Mouse (Mus musculus): ENCODE measurements around the gene Spred3. TPM values are rescaled to one million over a fixed set of nuclear protein-coding genes. Genes with fewer than 3 reads are reported as not detected.
"Not testable (repeated sequence)": the region's sequence is repeated elsewhere in the genome, so short reads cannot be mapped to it uniquely, and the experiment has no call there.

The Spred3 gene
- 0.58 and 0.98 TPM in 2 replicates for total RNA-seq (2017)

DNA sequence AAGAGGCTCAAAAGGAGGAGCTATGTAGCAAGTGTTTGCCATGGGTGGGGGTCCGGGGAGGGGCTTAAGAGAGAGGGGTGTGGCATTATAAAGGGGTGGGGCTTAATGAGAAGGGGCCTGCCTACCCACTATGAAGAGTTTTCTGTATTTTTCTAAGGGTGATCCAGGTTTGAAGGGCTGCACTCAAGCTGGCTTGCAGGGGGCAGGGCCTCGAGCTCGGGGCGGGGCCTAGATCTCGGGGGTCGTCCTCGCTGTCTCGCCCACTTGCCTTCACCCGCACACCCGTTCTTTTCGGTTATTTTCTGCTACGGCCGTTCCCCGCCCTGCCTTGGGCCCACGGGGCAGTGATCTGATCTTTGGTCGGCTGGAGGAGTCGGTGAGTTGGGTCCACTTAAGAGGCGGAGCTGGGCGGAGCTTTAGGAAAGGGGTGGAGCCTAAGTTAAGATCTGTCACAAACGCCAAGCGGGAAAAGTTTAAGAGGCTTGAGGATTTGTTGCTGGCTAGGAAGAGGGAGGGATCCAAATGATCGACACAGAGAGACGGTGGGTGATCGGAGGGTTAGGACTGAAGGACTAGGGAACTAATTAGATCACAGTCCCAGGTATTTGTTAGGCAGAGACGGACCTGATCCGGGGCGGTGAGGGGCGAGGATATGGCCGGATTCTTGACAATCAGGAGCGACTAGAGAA is at the start of gene Spred3, which contains the start of gene Ggn:
Gene Spred3 (minus strand): TSS at position 346 of the 689 bp plus-strand sequence.
Gene Ggn (plus strand): TSS at position 145 of the 689 bp plus-strand sequence.
- ATAC-seq (ENCODE audit: extremely low read depth, insufficient number of reproducible peaks, low FRiP score, poor library complexity, severe bottlenecking), result peak; percentile 21; the same call in 1 of the 2 replicates

- no peak for ATAC-seq (ENCODE audit: extremely low read depth, insufficient number of reproducible peaks, low FRiP score, poor library complexity, severe bottlenecking)
Observed at GRCm38 (mm10) chr7:29214846-29215245, 44.6 kb upstream of the Spred3 start.

- no peak for ATAC-seq (ENCODE audit: extremely low read depth, insufficient number of reproducible peaks, low FRiP score, poor library complexity, severe bottlenecking)
Observed at GRCm38 (mm10) chr7:29214236-29214635, 44.0 kb upstream of the Spred3 start.

DNA sequence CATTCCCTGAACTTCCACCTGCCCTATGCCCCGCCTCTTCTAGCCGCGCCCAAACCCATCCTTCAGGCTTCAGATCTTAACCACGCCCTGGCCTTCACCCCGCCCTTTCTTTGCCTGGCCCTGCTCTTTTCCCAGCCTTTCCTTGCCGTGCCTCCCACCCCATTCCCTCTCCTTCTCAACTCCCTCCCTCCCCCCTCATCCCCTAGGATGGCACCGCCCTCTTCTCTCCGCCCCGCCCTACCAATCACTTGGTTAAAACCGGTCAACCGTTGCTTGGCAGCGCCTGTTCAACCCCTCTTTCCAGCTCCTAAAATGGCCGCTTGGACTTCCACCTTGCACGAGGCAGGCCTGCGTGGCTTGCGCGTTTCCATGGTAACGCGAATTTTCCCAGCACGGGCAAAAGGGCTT is 43.5 kb upstream of the Spred3 start, which contains the start of gene Catsperg1:
Gene Catsperg1 (minus strand): TSS at position 361 of the 408 bp plus-strand sequence.
- no peak for ATAC-seq (ENCODE audit: extremely low read depth, insufficient number of reproducible peaks, low FRiP score, poor library complexity, severe bottlenecking)

DNA sequence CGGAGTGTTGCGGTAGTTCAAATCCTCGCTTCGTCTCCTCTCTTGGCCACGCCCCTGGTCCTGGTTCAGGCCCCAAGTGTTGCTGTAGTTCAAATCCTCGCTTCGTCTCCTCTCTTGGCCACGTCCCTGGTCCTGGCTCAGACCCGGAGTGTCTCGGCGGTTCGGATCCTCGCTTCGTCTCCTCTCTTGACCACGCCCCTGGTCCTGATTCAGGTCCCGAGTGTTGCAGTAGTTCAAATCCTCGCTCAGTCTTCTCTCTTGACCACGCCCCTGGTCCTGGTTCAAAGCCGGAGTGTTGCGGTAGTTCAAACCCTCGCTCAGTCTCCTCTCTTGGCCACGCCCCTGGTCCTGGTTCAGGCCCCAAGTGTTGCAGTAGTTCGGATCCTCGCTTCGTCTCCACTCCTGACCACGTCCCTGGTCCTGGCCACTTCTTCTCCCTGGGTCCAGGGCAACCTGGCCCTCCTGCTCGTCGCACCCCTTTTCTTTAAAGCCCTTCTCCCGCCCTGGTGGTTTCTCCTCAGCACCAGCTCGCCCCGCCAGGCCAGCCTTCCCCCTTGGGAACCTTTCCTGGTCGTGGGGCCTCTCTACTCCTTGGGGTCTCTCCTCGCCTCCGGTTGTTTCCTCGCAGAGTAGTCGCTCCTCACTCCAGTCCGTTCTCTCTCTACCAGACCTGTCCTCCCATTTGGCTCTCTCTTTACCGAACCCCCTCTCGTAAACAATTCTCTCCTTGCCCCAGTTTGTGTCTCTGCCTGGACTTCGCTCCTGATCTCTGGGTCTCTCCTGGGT is 42.8 kb upstream of the Spred3 start:
- not testable (repeated sequence) for ATAC-seq (ENCODE audit: extremely low read depth, insufficient number of reproducible peaks, low FRiP score, poor library complexity, severe bottlenecking)

- no peak for ATAC-seq (ENCODE audit: extremely low read depth, insufficient number of reproducible peaks, low FRiP score, poor library complexity, severe bottlenecking)
Observed at GRCm38 (mm10) chr7:29212199-29212765, 42.1 kb upstream of the Spred3 start.

GRCm38 (mm10) chr7:29211415-29212198 is 41.4 kb upstream of the Spred3 start:
- ATAC-seq (ENCODE audit: extremely low read depth, insufficient number of reproducible peaks, low FRiP score, poor library complexity, severe bottlenecking), result peak; percentile 65

- ATAC-seq (ENCODE audit: extremely low read depth, insufficient number of reproducible peaks, low FRiP score, poor library complexity, severe bottlenecking), result peak; percentile 24; the same call in 1 of the 2 replicates
Observed at GRCm38 (mm10) chr7:29211013-29211412, 40.8 kb upstream of the Spred3 start.

DNA sequence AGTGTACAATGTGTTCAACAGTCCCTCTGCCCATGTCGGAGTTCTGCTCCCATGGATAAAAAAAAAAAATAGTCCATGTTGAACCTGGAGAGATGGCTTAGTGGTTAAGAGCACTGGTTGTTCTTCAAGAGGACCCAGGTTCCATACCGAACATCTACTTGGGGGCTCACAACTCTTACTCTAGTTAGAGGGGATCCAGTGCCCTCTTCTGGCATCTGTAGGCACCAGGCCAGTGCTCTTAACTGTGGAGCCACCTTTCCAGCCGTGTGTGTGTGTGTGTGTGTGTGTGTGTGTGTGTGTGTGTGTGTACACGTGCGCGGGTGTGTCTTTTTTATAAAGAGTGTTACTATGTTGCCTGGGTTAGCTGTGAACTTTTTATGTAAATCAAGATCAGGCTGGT is 32.4 kb upstream of the Spred3 start:
- no peak for ATAC-seq (ENCODE audit: extremely low read depth, insufficient number of reproducible peaks, low FRiP score, poor library complexity, severe bottlenecking)

DNA sequence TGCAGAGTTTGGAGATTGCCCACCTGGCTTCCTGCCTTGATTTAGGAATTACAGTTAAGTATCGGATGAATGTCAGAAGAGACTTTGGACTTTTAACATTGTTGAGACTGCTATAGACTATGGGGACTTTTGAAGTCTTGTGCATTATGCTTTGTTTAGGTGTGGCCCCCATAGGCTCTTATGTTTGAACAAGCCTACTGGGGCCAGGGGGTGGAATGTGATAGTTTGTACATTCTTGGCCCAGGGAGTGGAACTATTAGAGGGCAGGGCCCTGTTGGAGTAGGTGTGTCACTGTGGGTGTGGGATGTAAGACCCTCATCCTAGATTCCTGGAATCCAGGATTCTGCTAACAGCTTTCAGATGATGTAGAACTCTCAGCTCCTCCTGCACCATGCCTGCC is 24.0 kb upstream of the Spred3 start:
- not testable (repeated sequence) for ATAC-seq (ENCODE audit: extremely low read depth, insufficient number of reproducible peaks, low FRiP score, poor library complexity, severe bottlenecking)

DNA sequence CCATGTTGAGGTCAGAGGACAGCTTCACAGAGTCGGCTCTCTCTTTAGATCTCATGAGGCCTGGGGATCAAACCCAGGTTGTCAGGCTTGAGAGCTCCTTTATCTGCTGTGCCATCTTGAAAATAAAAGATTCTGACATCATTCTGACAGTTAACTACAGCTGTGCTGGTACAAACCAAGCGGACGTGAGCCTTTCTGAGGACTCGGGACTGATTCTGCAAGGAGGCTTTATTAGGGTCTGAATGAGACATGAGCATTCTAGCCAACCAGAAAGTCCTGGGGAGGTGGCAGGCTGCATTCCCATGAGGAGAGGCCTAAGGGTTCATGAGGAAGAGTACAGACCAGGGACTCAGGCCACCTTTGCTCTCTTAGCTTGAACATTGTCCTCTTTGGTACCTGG is 11.1 kb upstream of the Spred3 start:
- not testable (repeated sequence) for ATAC-seq (ENCODE audit: extremely low read depth, insufficient number of reproducible peaks, low FRiP score, poor library complexity, severe bottlenecking)

- ATAC-seq (ENCODE audit: extremely low read depth, insufficient number of reproducible peaks, low FRiP score, poor library complexity, severe bottlenecking), result no peak
Observed at GRCm38 (mm10) chr7:29180854-29181236, 10.6 kb upstream of the Spred3 start.

DNA sequence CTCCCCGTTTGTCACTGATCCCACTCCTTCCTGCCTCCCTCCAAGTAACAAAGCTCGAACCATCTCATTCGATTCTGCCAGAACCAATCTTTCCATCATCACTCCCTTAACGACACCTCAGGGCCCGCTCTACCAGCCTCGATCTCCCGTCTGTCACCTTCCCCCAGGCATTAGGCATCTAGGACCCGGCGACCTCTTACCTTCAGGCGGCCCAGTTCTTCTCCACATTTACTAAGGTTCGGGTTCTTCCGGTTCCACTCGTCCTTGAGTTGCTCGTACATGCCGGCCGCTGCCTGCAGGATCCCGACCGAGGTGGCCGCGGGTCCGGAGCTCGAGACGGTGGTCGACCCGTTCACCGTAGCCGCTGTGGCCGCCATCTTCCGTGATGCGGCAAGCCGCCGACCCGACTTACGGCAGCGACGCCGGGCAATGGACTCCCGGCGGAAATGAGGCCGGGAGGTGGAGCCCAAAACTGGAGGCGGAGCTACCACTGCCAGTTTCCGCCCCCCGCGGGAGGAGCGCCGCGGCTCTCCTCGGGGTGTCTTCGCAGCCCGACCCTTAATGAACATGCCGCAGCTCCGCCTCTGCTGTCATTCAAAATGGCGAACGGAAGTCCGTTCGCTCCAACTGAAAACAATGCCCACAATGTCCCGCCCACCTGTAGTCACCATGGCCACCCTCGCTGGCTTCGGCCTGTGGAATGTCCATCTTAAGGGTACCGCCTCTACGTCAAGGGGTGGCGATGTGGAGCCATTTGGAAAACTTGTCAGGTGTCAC is 10.1 kb upstream of the Spred3 start, which contains the start of gene Psmd8:
Gene Psmd8 (minus strand): TSS at position 625 of the 777 bp plus-strand sequence.
- ATAC-seq (ENCODE audit: extremely low read depth, insufficient number of reproducible peaks, low FRiP score, poor library complexity, severe bottlenecking), result peak; percentile 94

DNA sequence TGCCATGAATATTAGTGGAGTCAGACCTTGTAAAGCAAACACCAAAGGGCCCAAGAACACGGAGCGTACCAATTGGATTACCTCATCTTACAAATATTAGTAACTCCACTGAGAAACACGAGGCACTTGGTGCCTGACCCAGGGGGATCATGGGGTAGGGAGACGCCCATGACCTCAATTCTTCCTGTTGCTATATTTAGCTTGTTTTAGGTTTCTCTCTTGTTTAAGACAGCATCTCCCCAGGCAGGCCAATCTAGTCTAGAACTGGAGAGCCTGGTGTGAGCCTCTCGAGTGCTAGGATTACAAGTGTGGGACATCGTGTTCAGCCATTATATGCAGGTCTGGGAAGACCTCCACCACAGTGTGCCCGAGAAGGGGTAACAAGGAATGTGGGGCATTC is 9.1 kb upstream of the Spred3 start:
- no peak for ATAC-seq (ENCODE audit: extremely low read depth, insufficient number of reproducible peaks, low FRiP score, poor library complexity, severe bottlenecking)

DNA sequence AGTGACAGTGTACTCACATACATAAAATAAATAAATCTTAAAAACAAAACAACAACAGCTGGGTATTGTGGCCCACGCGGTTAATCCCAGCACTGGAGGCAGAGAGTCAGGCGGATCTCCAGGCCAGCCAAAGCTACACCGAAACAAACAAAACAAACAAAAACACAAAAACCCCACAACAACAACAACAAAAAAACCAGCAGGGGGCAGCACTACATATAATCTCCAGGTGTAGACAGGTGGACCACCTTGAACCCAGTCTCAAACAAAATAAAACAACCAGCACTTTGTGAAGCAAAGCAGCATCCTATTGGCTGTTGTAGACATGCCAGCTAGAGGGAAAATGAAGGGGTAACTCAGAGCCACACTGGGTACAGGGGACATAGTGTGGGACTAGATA is 7.9 kb upstream of the Spred3 start:
- no peak for ATAC-seq (ENCODE audit: extremely low read depth, insufficient number of reproducible peaks, low FRiP score, poor library complexity, severe bottlenecking)

DNA sequence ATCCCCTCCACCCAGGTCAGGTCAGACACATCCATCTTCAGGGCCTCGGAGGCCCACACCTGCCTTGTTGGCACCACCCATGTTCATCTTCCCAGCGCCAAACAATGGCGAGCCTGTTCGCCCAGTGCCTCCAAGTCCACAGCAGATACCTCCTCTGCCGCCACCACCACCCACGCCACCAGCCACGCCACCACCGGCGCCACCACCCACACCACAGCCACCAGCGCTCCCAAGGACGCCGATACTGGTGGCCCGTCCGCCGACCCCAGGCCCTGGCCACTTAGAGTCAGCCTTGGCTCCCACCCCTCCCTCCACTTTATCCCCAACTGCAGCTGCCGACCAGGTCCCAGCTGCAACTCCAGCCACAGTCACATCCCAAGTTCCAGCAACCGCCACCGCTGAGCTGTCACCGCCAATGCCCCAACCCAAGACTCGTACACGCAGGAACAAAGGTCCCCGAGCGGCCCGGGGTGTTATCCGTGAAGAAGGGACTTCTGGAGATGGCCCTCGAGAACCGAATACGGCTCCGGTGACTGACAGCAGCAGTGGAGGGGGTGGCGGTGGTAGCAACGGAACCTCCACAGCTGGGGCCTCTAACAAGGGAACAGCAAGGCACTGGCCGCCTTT is 2.3 kb upstream of the Spred3 start:
- ATAC-seq (ENCODE audit: extremely low read depth, insufficient number of reproducible peaks, low FRiP score, poor library complexity, severe bottlenecking), result no peak

- no peak for ATAC-seq (ENCODE audit: extremely low read depth, insufficient number of reproducible peaks, low FRiP score, poor library complexity, severe bottlenecking)
Observed at GRCm38 (mm10) chr7:29171562-29172097, 1.4 kb upstream of the Spred3 start.

Data from neutrophil, adult 5-6 weeks (primary cell).